Mouse (Mus musculus) erythroblast, embryonic 14.5 days (primary cell): ENCODE measurements at regions not wholly inside any gene's neighbourhood (a gene's known extent, or its start where the extent isn't known, plus 50 kb on each side); places are given as distances from the start of the nearest gene placed in this dataset.

Experiments used
- GATA1 ChIP-seq: IDR thresholded peaks from 2 replicates; pipeline ENCODE4 v1.6.1; 2012; ENCODE audit warnings: low read length, inconsistent platforms, mixed read lengths
- TAL1 ChIP-seq: IDR thresholded peaks from 3 replicates; pipeline ENCODE4 v1.6.1; 2012; ENCODE audit warnings: low read length, inconsistent platforms, mixed read lengths

- TF ChIP-seq GATA1 (no peak), TAL1 (no peak)
These were observed 73.4 kb upstream of the Tprg start for GRCm38 (mm10) chr16:25213250-25213649.
